Mouse (Mus musculus) megakaryocyte, embryonic 14.5 days (primary cell): ENCODE data around the gene Myrf.

Source experiments
- FLI1 ChIP-seq: IDR thresholded peaks from 2 replicates; pipeline ENCODE4 v1.6.1; 2012; ENCODE audit warnings: low read length, inconsistent platforms, mixed read lengths
- GATA1 ChIP-seq: IDR thresholded peaks from 3 replicates; pipeline ENCODE4 v1.6.1; 2012; ENCODE audit warnings: mixed read lengths, low read length, inconsistent platforms, borderline replicate concordance

DNA sequence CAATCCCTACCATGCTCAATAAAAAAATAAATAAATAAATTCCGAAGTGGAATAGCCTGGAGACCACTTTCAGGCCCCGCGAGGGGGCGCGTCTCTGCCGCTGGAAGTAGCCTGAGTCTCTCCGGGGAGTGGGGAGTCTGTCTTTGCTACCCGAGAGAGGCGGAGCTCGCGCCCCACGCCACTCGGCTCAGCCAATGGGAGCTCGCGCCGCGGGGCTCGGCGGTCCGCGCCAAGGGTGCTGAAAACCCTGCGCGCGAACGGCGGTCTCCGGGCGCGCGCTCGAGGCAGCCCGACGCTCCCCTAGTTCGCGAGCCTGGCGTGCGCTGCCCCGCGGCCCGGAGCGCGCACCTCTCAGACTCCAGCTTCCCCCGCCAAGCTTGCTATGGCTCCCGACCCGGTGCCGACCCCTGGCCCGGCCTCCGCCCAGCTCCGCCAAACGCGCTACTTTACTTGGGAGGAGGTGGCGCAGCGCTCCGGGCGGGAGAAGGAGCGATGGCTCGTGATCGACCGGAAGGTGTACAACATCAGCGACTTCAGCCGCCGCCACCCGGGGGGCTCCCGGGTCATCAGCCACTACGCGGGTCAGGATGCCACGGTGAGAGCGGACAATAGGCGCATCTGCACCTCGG is 57.8 kb downstream of the Myrf start, which contains the start of gene Fads1:
- TF ChIP-seq GATA1: no peak
- no peak for TF ChIP-seq FLI1
